Mouse (Mus musculus): ENCODE measurements around the gene Rnf5. TPM values are rescaled to one million over a fixed set of nuclear protein-coding genes. Genes with fewer than 3 reads are reported as not detected.

Gene Rnf5
- polyA plus RNA-seq, 1 experiment from 2014 or later, result 82.9 TPM

- ATAC-seq (ENCODE audit: low FRiP score, low TSS enrichment) (no peak), DNase-seq (ENCODE audit: low spot score) (no peak)
- no peaks in the 10 kb centered on the region for H3K36me3 ChIP-seq (ENCODE audit: control insufficient read depth, insufficient read depth, low read length)
- no peak overlapping the region for H3K9ac ChIP-seq (ENCODE audit: low read length)
- TF ChIP-seq EP300 (optimal IDR thresholded peaks at IDR 0.05) (no peak), CTCF (IDR thresholded peaks at IDR 0.05; ENCODE audit: low read depth) (no peak)
- no peak overlapping the region for H3K4me3 ChIP-seq (ENCODE audit: low read depth, low read length)
- no peaks in the 10 kb centered on the region for H3K27me3 ChIP-seq (ENCODE audit: control insufficient read depth, insufficient read depth, low read length)
- no peaks in the 10 kb centered on the region for H3K9me3 ChIP-seq (ENCODE audit: control insufficient read depth, low read length)
- 90% methylated on average over 8 of the region's 8 CpGs for WGBS
- peaks cover 4% of the 10 kb centered on the region; the same call in 1 of the 2 replicates for H3K4me1 ChIP-seq (replicated peaks; ENCODE audit: control insufficient read depth, insufficient read depth)
- H3K4me2 ChIP-seq (replicated peaks; ENCODE audit: low read depth), result no peak overlapping the region
- H3K27ac ChIP-seq (replicated peaks), result no peak overlapping the region
These were observed 18.4 kb downstream of the Rnf5 start for GRCm38 (mm10) chr17:34585121-34585520.

DNA sequence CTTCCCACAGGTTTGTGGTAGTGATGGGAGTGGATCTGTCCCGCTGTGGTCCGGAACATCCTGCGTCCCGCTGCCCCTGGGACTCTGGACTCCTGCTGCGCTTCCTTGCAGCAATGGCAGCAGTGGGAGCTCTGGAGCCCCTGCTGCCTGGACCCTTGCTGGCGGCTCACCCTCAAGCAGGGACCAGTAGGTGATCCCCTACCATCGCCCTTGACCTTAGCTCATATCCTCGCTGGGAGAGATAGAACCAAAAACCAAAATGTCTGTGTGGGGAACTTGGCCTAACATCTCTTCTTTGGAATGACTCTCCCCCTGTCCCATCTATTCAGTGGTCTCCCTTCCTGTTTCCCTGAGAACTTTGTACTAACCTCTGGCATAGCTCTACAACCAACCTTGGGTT lies 19.7 kb downstream of the Rnf5 start:
- WGBS, result 82% methylated on average over 8 of the region's 8 CpGs
- no peak overlapping the region for H3K27ac ChIP-seq (replicated peaks)
- no peak for ATAC-seq (ENCODE audit: low FRiP score, low TSS enrichment)

GRCm38 (mm10) chr17:34583397-34583796 lies 20.1 kb downstream of the Rnf5 start:
- DNase-seq (ENCODE audit: low spot score) (no peak), ATAC-seq (ENCODE audit: low FRiP score, low TSS enrichment) (no peak)
- no peak overlapping the region for H3K27ac ChIP-seq (replicated peaks)
- no peaks in the 10 kb centered on the region for H3K27me3 ChIP-seq (ENCODE audit: control insufficient read depth, insufficient read depth, low read length)
- TF ChIP-seq CTCF (IDR thresholded peaks at IDR 0.05; ENCODE audit: low read depth), result no peak
- no peak for TF ChIP-seq EP300 (optimal IDR thresholded peaks at IDR 0.05)
- H3K4me3 ChIP-seq (ENCODE audit: low read depth, low read length), result no peak overlapping the region
- H3K36me3 ChIP-seq (ENCODE audit: control insufficient read depth, insufficient read depth, low read length), result no peaks in the 10 kb centered on the region
- no peaks in the 10 kb centered on the region for H3K9me3 ChIP-seq (ENCODE audit: control insufficient read depth, low read length)
- 0 out of 2 replicates have a peak, but pooled peaks cover 4% of the 10 kb centered on the region for H3K4me1 ChIP-seq (replicated peaks; ENCODE audit: control insufficient read depth, insufficient read depth)
- no peak overlapping the region for H3K9ac ChIP-seq (ENCODE audit: low read length)
- H3K4me2 ChIP-seq (replicated peaks; ENCODE audit: low read depth), result no peak overlapping the region
- WGBS, result 55% methylated on average over 7 of the region's 7 CpGs

More for the DNA sequence above, 19.7 kb downstream of the Rnf5 start:
- H3K9me3 ChIP-seq (ENCODE audit: control insufficient read depth, low read length), result no peaks in the 10 kb centered on the region
- no peak overlapping the region for H3K4me3 ChIP-seq (ENCODE audit: low read depth, low read length)
- TF ChIP-seq CTCF (IDR thresholded peaks at IDR 0.05; ENCODE audit: low read depth) (no peak), EP300 (optimal IDR thresholded peaks at IDR 0.05) (no peak)
- 0 out of 2 replicates have a peak, but pooled peaks cover 4% of the 10 kb centered on the region for H3K4me1 ChIP-seq (replicated peaks; ENCODE audit: control insufficient read depth, insufficient read depth)
- H3K9ac ChIP-seq (ENCODE audit: low read length), result no peak overlapping the region
- H3K36me3 ChIP-seq (ENCODE audit: control insufficient read depth, insufficient read depth, low read length), result no peaks in the 10 kb centered on the region
- H3K27me3 ChIP-seq (ENCODE audit: control insufficient read depth, insufficient read depth, low read length), result no peaks in the 10 kb centered on the region
- no peak for DNase-seq (ENCODE audit: low spot score)
- no peak overlapping the region for H3K4me2 ChIP-seq (replicated peaks; ENCODE audit: low read depth)

DNA sequence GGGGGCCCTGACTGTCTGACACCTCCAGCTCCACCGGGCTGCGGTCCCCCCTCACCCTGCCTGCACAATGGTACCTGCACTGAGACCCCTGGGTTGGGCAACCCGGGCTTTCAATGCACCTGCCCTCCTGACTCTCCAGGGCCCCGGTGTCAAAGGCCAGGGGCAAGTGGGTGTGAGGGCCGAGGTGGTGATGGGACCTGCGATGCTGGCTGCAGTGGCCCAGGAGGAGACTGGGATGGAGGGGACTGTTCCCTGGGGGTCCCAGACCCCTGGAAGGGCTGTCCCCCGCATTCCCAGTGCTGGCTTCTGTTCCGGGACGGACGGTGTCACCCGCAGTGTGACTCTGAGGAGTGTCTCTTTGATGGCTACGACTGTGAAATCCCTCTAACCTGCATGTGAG lies 21.0 kb downstream of the Rnf5 start:
- no peak overlapping the region for H3K27ac ChIP-seq (replicated peaks)
- DNase-seq (ENCODE audit: low spot score) (no peak), ATAC-seq (ENCODE audit: low FRiP score, low TSS enrichment) (no peak)
- no peak overlapping the region for H3K9ac ChIP-seq (ENCODE audit: low read length)
- no peak for TF ChIP-seq CTCF (IDR thresholded peaks at IDR 0.05; ENCODE audit: low read depth)
- no peak for TF ChIP-seq EP300 (optimal IDR thresholded peaks at IDR 0.05)
- no peaks in the 10 kb centered on the region for H3K36me3 ChIP-seq (ENCODE audit: control insufficient read depth, insufficient read depth, low read length)
- no peaks in the 10 kb centered on the region for H3K9me3 ChIP-seq (ENCODE audit: control insufficient read depth, low read length)
- H3K4me3 ChIP-seq (ENCODE audit: low read depth, low read length), result no peak overlapping the region
- no peaks in the 10 kb centered on the region for H3K4me1 ChIP-seq (replicated peaks; ENCODE audit: control insufficient read depth, insufficient read depth)
- no peak overlapping the region for H3K4me2 ChIP-seq (replicated peaks; ENCODE audit: low read depth)
- H3K27me3 ChIP-seq (ENCODE audit: control insufficient read depth, insufficient read depth, low read length), result no peaks in the 10 kb centered on the region
- WGBS, result 85% methylated on average over 12 of the region's 12 CpGs

DNA sequence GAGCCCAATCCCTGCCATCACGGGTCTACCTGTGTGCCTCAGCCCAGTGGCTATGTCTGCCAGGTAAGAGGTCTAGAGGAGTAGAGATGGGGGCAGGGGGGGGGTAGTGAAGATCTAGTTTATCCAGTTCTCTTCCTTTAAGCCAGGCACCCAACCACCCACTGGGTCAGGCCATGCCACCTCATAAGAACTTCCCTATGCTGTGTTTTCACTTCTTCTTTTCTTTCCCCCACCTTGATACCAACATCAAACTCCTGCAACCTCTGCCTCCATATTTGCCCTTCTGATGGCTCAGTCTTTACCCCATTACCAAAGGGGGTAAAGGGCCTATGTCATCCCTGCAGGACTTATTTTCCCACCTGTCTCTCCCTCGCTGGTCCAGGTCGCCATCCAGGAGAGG lies 25.4 kb downstream of the Rnf5 start:
- Histone ChIP-seq H3K27me3 (ENCODE audit: control insufficient read depth, insufficient read depth, low read length) (no peaks in the 10 kb centered on the region), H3K9me3 (ENCODE audit: control insufficient read depth, low read length) (no peaks in the 10 kb centered on the region), H3K4me3 (ENCODE audit: low read depth, low read length) (no peak overlapping the region), H3K36me3 (ENCODE audit: control insufficient read depth, insufficient read depth, low read length) (no peaks in the 10 kb centered on the region), H3K27ac (replicated peaks) (no peak overlapping the region), H3K4me1 (replicated peaks; ENCODE audit: control insufficient read depth, insufficient read depth) (no peaks in the 10 kb centered on the region), H3K9ac (ENCODE audit: low read length) (no peak overlapping the region), H3K4me2 (replicated peaks; ENCODE audit: low read depth) (no peak overlapping the region)
- no peak for DNase-seq (ENCODE audit: low spot score)
- no peak for TF ChIP-seq EP300 (optimal IDR thresholded peaks at IDR 0.05)
- no peak for TF ChIP-seq CTCF (IDR thresholded peaks at IDR 0.05; ENCODE audit: low read depth)
- WGBS, result 92% methylated on average over 3 of the region's 3 CpGs
- no peak for ATAC-seq (ENCODE audit: low FRiP score, low TSS enrichment)

- Histone ChIP-seq H3K36me3 (ENCODE audit: control insufficient read depth, insufficient read depth, low read length) (no peaks in the 10 kb centered on the region), H3K9me3 (ENCODE audit: control insufficient read depth, low read length) (no peaks in the 10 kb centered on the region), H3K9ac (ENCODE audit: low read length) (no peak overlapping the region), H3K27ac (replicated peaks) (0 out of 2 replicates have a peak overlapping the region, but pooled peaks have one; percentile 13), H3K4me2 (replicated peaks; ENCODE audit: low read depth) (no peak overlapping the region), H3K4me3 (ENCODE audit: low read depth, low read length) (no peak overlapping the region), H3K27me3 (ENCODE audit: control insufficient read depth, insufficient read depth, low read length) (no peaks in the 10 kb centered on the region), H3K4me1 (replicated peaks; ENCODE audit: control insufficient read depth, insufficient read depth) (no peaks in the 10 kb centered on the region)
- ATAC-seq (ENCODE audit: low FRiP score, low TSS enrichment), result peak; percentile 24; the same call in 1 of the 2 replicates
- TF ChIP-seq CTCF (IDR thresholded peaks at IDR 0.05; ENCODE audit: low read depth), result no peak
- no peak for TF ChIP-seq EP300 (optimal IDR thresholded peaks at IDR 0.05)
- 45% methylated on average over 5 of the region's 5 CpGs for WGBS
- DNase-seq (ENCODE audit: low spot score), result peak; percentile 55
These were observed 26.9 kb downstream of the Rnf5 start for GRCm38 (mm10) chr17:34576577-34576976.

Data from stomach, postnatal 0 days (tissue).